Mouse (Mus musculus) lung, embryonic 15.5 days (tissue): ENCODE data around the gene Snapc5. TPM values are rescaled to one million over a fixed set of nuclear protein-coding genes. Genes with fewer than 3 reads are reported as not detected.
"Not testable (repeated sequence)": the region's sequence is repeated elsewhere in the genome, so short reads cannot be mapped to it uniquely, and the experiment has no call there.

Experiments used
- ATAC-seq: fragments of 200-750 bp; cut with Nextera tagmentation; 2 replicates; pipeline ENCODE4 v1.8.0; 2017; ENCODE audit warnings: moderate number of reproducible peaks, borderline replicate concordance; ENCODE audit not compliant: low FRiP score, low TSS enrichment; ENCODE audit errors: extremely low read depth
- H3K27ac ChIP-seq: fragments of 300-500 bp; sonication (generic); 2 replicates; pipeline ENCODE4 v1.5.1; 2015; ENCODE audit warnings: moderate library complexity, mild to moderate bottlenecking, inconsistent platforms
- H3K27me3 ChIP-seq: fragments of 300-500 bp; sonication (generic); 2 replicates; pipeline ENCODE4 v1.6.1; 2015; ENCODE audit warnings: inconsistent platforms
- H3K36me3 ChIP-seq: fragments of 300-500 bp; sonication (generic); 2 replicates; pipeline ENCODE4 v1.6.1; 2015; ENCODE audit warnings: inconsistent platforms
- H3K4me1 ChIP-seq: fragments of 300-500 bp; sonication (generic); 2 replicates; pipeline ENCODE4 v1.6.1; 2015; ENCODE audit warnings: inconsistent platforms
- H3K4me2 ChIP-seq: fragments of 300-500 bp; sonication (generic); 2 replicates; pipeline ENCODE4 v1.6.1; 2015; ENCODE audit warnings: inconsistent platforms, mild to moderate bottlenecking, moderate library complexity
- H3K4me3 ChIP-seq: fragments of 300-500 bp; sonication (generic); 2 replicates; pipeline ENCODE4 v1.5.1; 2015; ENCODE audit warnings: mild to moderate bottlenecking, inconsistent platforms
- H3K9ac ChIP-seq: fragments of 300-500 bp; sonication (generic); 2 replicates; pipeline ENCODE4 v1.6.1; 2015; ENCODE audit warnings: inconsistent platforms
- H3K9me3 ChIP-seq: fragments of 300-500 bp; sonication (generic); 2 replicates; pipeline ENCODE4 v1.6.1; 2016; ENCODE audit warnings: inconsistent platforms
- WGBS: fragments of 180-500 bp; shearing (Covaris S2); methylation state at CpG from one replicate; pipeline ENCODE4 v1.1.7; 2015; 5-methylcytosine and 5-hydroxymethylcytosine counted together
- polyA plus RNA-seq: library from polyadenylated mRNA; unstranded; fragments of >200 nt; fragmentation: Nextera tagmentation; extraction: Ambion mirVana; gene quantifications from 2 replicates; pipeline ENCODE4 v1.2.1, GENCODE M21; 2015

Gene Snapc5
- 30.6 and 32.8 TPM in 2 replicates for polyA plus RNA-seq

- peak within 1 kb of the TSS; percentile 84 for H3K27ac ChIP-seq
- peaks cover 19% of the 10 kb centered on the region for H3K4me1 ChIP-seq
- no peaks in the 10 kb centered on the region for H3K9me3 ChIP-seq
- H3K36me3 ChIP-seq: peaks cover 71% of the 10 kb centered on the region
- peak within 1 kb of the TSS; percentile 65 for H3K4me3 ChIP-seq
- under 1% methylated on average over 35 of the region's 35 CpGs for WGBS
- peak within 1 kb of the TSS; percentile 60 for H3K4me2 ChIP-seq
- H3K9ac ChIP-seq: peak within 1 kb of the TSS; percentile 59
- peak; percentile 95 for ATAC-seq
- H3K27me3 ChIP-seq: no peaks in the 10 kb centered on the region
Measured at GRCm38 (mm10) chr9:64178974-64179646, at the start of gene Snapc5. Gene Snapc5 (plus strand): TSS chr9:64179274.

GRCm38 (mm10) chr9:64131623-64132022 is 47.5 kb upstream of the Snapc5 start:
- no peaks in the 10 kb centered on the region for H3K27me3 ChIP-seq
- no peaks in the 10 kb centered on the region for H3K9me3 ChIP-seq
- H3K4me3 ChIP-seq: no peak overlapping the region
- WGBS: 78% methylated on average over 6 of the region's 6 CpGs
- H3K9ac ChIP-seq: no peak overlapping the region
- no peaks in the 10 kb centered on the region for H3K4me1 ChIP-seq
- no peak for ATAC-seq
- no peak overlapping the region for H3K4me2 ChIP-seq
- peaks cover 4% of the 10 kb centered on the region; the same call in 1 of the 2 replicates for H3K36me3 ChIP-seq
- H3K27ac ChIP-seq: no peak overlapping the region

GRCm38 (mm10) chr9:64138896-64139295 is 40.2 kb upstream of the Snapc5 start:
- 3% methylated on average over 6 of the region's 6 CpGs for WGBS
- not testable (repeated sequence) for H3K27ac ChIP-seq, H3K4me2 ChIP-seq, H3K27me3 ChIP-seq, H3K4me1 ChIP-seq, H3K9me3 ChIP-seq, ATAC-seq, H3K9ac ChIP-seq, H3K4me3 ChIP-seq
- peaks cover 41% of the 10 kb centered on the region for H3K36me3 ChIP-seq

GRCm38 (mm10) chr9:64139879-64140278 is 39.2 kb upstream of the Snapc5 start:
- Histone ChIP-seq H3K9ac (no peak overlapping the region), H3K9me3 (no peaks in the 10 kb centered on the region), H3K27ac (no peak overlapping the region), H3K27me3 (no peaks in the 10 kb centered on the region), H3K4me3 (no peak overlapping the region), H3K4me2 (no peak overlapping the region), H3K36me3 (peaks cover 48% of the 10 kb centered on the region), H3K4me1 (no peaks in the 10 kb centered on the region)
- no peak for ATAC-seq
- 81% methylated on average over 9 of the region's 9 CpGs for WGBS

- H3K9me3 ChIP-seq: no peaks in the 10 kb centered on the region
- no peak overlapping the region for H3K27ac ChIP-seq
- H3K9ac ChIP-seq: no peak overlapping the region
- H3K36me3 ChIP-seq: peaks cover 71% of the 10 kb centered on the region
- H3K4me2 ChIP-seq: no peak overlapping the region
- no peaks in the 10 kb centered on the region for H3K4me1 ChIP-seq
- no peaks in the 10 kb centered on the region for H3K27me3 ChIP-seq
- H3K4me3 ChIP-seq: no peak overlapping the region
- 93% methylated on average over 1 of the region's 1 CpGs for WGBS
- no peak for ATAC-seq
Measured at GRCm38 (mm10) chr9:64156641-64157040, 22.4 kb upstream of the Snapc5 start.

GRCm38 (mm10) chr9:64160471-64160870 is 18.6 kb upstream of the Snapc5 start:
- Histone ChIP-seq H3K9ac (no peak overlapping the region), H3K27me3 (no peaks in the 10 kb centered on the region), H3K36me3 (peaks cover 64% of the 10 kb centered on the region), H3K4me1 (no peaks in the 10 kb centered on the region), H3K4me2 (no peak overlapping the region), H3K4me3 (no peak overlapping the region), H3K9me3 (no peaks in the 10 kb centered on the region), H3K27ac (no peak overlapping the region)
- 91% methylated on average over 5 of the region's 5 CpGs for WGBS
- no peak for ATAC-seq

GRCm38 (mm10) chr9:64169967-64170366 is 9.1 kb upstream of the Snapc5 start:
- not testable (repeated sequence) for H3K4me2 ChIP-seq, H3K27ac ChIP-seq, H3K9ac ChIP-seq, ATAC-seq, H3K9me3 ChIP-seq, H3K27me3 ChIP-seq, H3K4me3 ChIP-seq
- peaks cover 22% of the 10 kb centered on the region for H3K4me1 ChIP-seq
- WGBS: 95% methylated on average over 3 of the region's 3 CpGs
- peaks cover 15% of the 10 kb centered on the region for H3K36me3 ChIP-seq

- H3K4me1 ChIP-seq: peaks cover 24% of the 10 kb centered on the region
- H3K9ac ChIP-seq: peak overlapping the region; percentile 89
- peak overlapping the region; percentile 98 for H3K27ac ChIP-seq
- H3K4me3 ChIP-seq: peak overlapping the region; percentile 86
- peak overlapping the region; percentile 64 for H3K4me2 ChIP-seq
- 2% methylated on average over 18 of the region's 18 CpGs for WGBS
- no peaks in the 10 kb centered on the region for H3K9me3 ChIP-seq
- ATAC-seq: peak; percentile 40; the same call in 1 of the 2 replicates
- H3K36me3 ChIP-seq: peaks cover 35% of the 10 kb centered on the region
- H3K27me3 ChIP-seq: no peaks in the 10 kb centered on the region
Measured at GRCm38 (mm10) chr9:64172145-64172815, 6.8 kb upstream of the Snapc5 start.

GRCm38 (mm10) chr9:64172816-64173665 is 6.0 kb upstream of the Snapc5 start, which contains the start of the genes Zwilch and Rpl4:
Gene Zwilch (minus strand): TSS chr9:64173104.
Gene Rpl4 (plus strand): TSS chr9:64173375.
- H3K9ac ChIP-seq: peak within 1 kb of the TSS; percentile 89
- H3K4me2 ChIP-seq: peak within 1 kb of the TSS; percentile 64
- ATAC-seq: peak; percentile 85
- peak within 1 kb of the TSS; percentile 98 for H3K27ac ChIP-seq
- no peaks in the 10 kb centered on the region for H3K9me3 ChIP-seq
- H3K27me3 ChIP-seq: no peaks in the 10 kb centered on the region
- peaks cover 36% of the 10 kb centered on the region for H3K36me3 ChIP-seq
- peak within 1 kb of the TSS; percentile 86 for H3K4me3 ChIP-seq
- WGBS: under 1% methylated on average over 42 of the region's 42 CpGs
- peaks cover 24% of the 10 kb centered on the region for H3K4me1 ChIP-seq

GRCm38 (mm10) chr9:64173666-64174220 is 5.3 kb upstream of the Snapc5 start:
- Histone ChIP-seq H3K9me3 (no peaks in the 10 kb centered on the region), H3K9ac (peak overlapping the region; percentile 89), H3K27ac (peak overlapping the region; percentile 98; the same call in 1 of the 2 replicates), H3K4me1 (peaks cover 24% of the 10 kb centered on the region), H3K4me3 (peak overlapping the region; percentile 86), H3K27me3 (no peaks in the 10 kb centered on the region), H3K4me2 (peak overlapping the region; percentile 64), H3K36me3 (peaks cover 41% of the 10 kb centered on the region)
- ATAC-seq: no peak
- WGBS: under 1% methylated on average over 16 of the region's 16 CpGs

GRCm38 (mm10) chr9:64174341-64174740 is 4.7 kb upstream of the Snapc5 start:
- Histone ChIP-seq H3K4me1 (peaks cover 24% of the 10 kb centered on the region), H3K4me3 (peak overlapping the region; percentile 86), H3K9me3 (no peaks in the 10 kb centered on the region), H3K4me2 (peak overlapping the region; percentile 64), H3K27ac (no peak overlapping the region), H3K36me3 (peaks cover 42% of the 10 kb centered on the region), H3K9ac (peak overlapping the region; percentile 89), H3K27me3 (no peaks in the 10 kb centered on the region)
- ATAC-seq: no peak
